Mouse (Mus musculus): ENCODE data around the gene Dab2ip.

- TF ChIP-seq EP300 (IDR thresholded peaks at IDR 0.05; ENCODE audit: low read depth) = no peak
- no peak for TF ChIP-seq CTCF (IDR thresholded peaks at IDR 0.05; ENCODE audit: low read depth)
Observed at GRCm38 (mm10) chr2:35688121-35688520, 130.1 kb downstream of the Dab2ip start.
